Mouse (Mus musculus) liver, postnatal 0 days (tissue): ENCODE data around the gene Pdzd2. TPM values are rescaled to one million over a fixed set of nuclear protein-coding genes. Genes with fewer than 3 reads are reported as not detected.

ENCODE experiments used
- ATAC-seq: fragments of 200-750 bp; cut with Nextera tagmentation; 2 replicates; pipeline ENCODE4 v1.8.0; 2017; ENCODE audit warnings: mild to moderate bottlenecking, moderate library complexity
- DNase-seq: peaks from one replicate; pipeline ENCODE4 v3.0.0-alpha.2; 2016
- H3K27ac ChIP-seq: fragments of 300-500 bp; sonication (generic); 2 replicates; pipeline ENCODE4 v1.5.1; 2014; ENCODE audit warnings: antibody characterized with exemption, moderate library complexity, mild to moderate bottlenecking, low read depth
- H3K27me3 ChIP-seq: fragments of 300-500 bp; sonication (generic); 2 replicates; pipeline ENCODE4 v1.6.1; 2014; ENCODE audit warnings: low read length, control low read depth, mixed read lengths; ENCODE audit not compliant: insufficient read depth
- H3K36me3 ChIP-seq: fragments of 300-500 bp; sonication (generic); replicated peaks from 2 replicates; pipeline ENCODE4 v1.6.1; 2014; ENCODE audit warnings: mild to moderate bottlenecking, control low read depth, low read length, moderate library complexity, mixed read lengths; ENCODE audit not compliant: insufficient read depth
- H3K4me1 ChIP-seq: fragments of 300-500 bp; sonication (generic); 2 replicates; pipeline ENCODE4 v1.6.1; 2014; ENCODE audit warnings: antibody characterized with exemption, mild to moderate bottlenecking, control low read depth; ENCODE audit not compliant: insufficient read depth
- H3K4me2 ChIP-seq: fragments of 300-500 bp; sonication (generic); 2 replicates; pipeline ENCODE4 v1.6.1; 2014; ENCODE audit warnings: low read depth, mild to moderate bottlenecking, low read length, moderate library complexity, mixed read lengths
- H3K4me3 ChIP-seq: fragments of 300-500 bp; sonication (generic); 2 replicates; pipeline ENCODE4 v1.5.1; 2014; ENCODE audit warnings: low read depth, low read length
- H3K9ac ChIP-seq: fragments of 300-500 bp; sonication (generic); replicated peaks from 2 replicates; pipeline ENCODE4 v1.6.1; 2014; ENCODE audit warnings: mild to moderate bottlenecking, moderate library complexity
- H3K9me3 ChIP-seq: fragments of 300-500 bp; sonication (generic); 2 replicates; pipeline ENCODE4 v1.6.1; 2016; ENCODE audit warnings: mild to moderate bottlenecking, control low read depth, low read length, mixed read lengths
- CTCF ChIP-seq: sonication (generic); IDR thresholded peaks from 2 replicates; pipeline ENCODE4 v1.5.1; 2016; ENCODE audit warnings: antibody characterized with exemption, low read depth
- EP300 ChIP-seq: IDR thresholded peaks from 2 replicates; pipeline ENCODE4 v1.6.1; 2016; ENCODE audit warnings: antibody characterized with exemption, low read depth, mild to moderate bottlenecking
- WGBS: fragments of 180-500 bp; shearing (Covaris S2); extraction: QIAGEN DNeasy Blood & Tissue Kit; methylation state at CpG from one replicate; pipeline ENCODE4 v1.1.7; 2014; ENCODE audit not compliant: insufficient replicate concordance; 5-methylcytosine and 5-hydroxymethylcytosine counted together
- polyA plus RNA-seq: library from polyadenylated mRNA; unstranded; fragments of >200 nt; fragmentation: Nextera tagmentation; extraction: Ambion mirVana; gene quantifications from 2 replicates; pipeline ENCODE4 v1.2.1, GENCODE M21; 2015

Pdzd2 gene
- polyA plus RNA-seq, 1 experiment from 2014 or later, result 1.3 TPM

GRCm38 (mm10) chr15:12493258-12493657, 246.5 kb downstream of the Pdzd2 start:
- no peaks in the 10 kb centered on the region for H3K27me3 ChIP-seq
- H3K27ac ChIP-seq, result no peak overlapping the region
- H3K9me3 ChIP-seq, result no peaks in the 10 kb centered on the region
- no peaks in the 10 kb centered on the region for H3K36me3 ChIP-seq
- no peak overlapping the region for H3K4me3 ChIP-seq
- no peak overlapping the region for H3K9ac ChIP-seq
- peaks cover 7% of the 10 kb centered on the region for H3K4me1 ChIP-seq
- WGBS, result 74% methylated on average over 7 of the region's 7 CpGs
- no peak overlapping the region for H3K4me2 ChIP-seq
- DNase-seq (no peak), ATAC-seq (no peak)
- TF ChIP-seq CTCF (no peak), EP300 (no peak)

- Histone ChIP-seq H3K9ac (no peak overlapping the region), H3K4me2 (peak overlapping the region; percentile 38; the same call in 1 of the 2 replicates), H3K36me3 (no peaks in the 10 kb centered on the region), H3K27ac (peak overlapping the region; percentile 44; the same call in 1 of the 2 replicates), H3K4me1 (peaks cover 7% of the 10 kb centered on the region), H3K27me3 (no peaks in the 10 kb centered on the region), H3K4me3 (no peak overlapping the region), H3K9me3 (no peaks in the 10 kb centered on the region)
- TF ChIP-seq EP300 (0 out of 2 replicates have a peak, but pooled peaks have one; percentile 30), CTCF (no peak)
- WGBS, result 52% methylated on average over 3 of the region's 3 CpGs
- ATAC-seq (0 out of 2 replicates have a peak, but pooled peaks have one; percentile 2), DNase-seq (no peak)
These were observed 248.8 kb downstream of the Pdzd2 start for GRCm38 (mm10) chr15:12490969-12491368.

GRCm38 (mm10) chr15:12490527-12490926, 249.2 kb downstream of the Pdzd2 start:
- H3K27me3 ChIP-seq, result no peaks in the 10 kb centered on the region
- no peaks in the 10 kb centered on the region for H3K9me3 ChIP-seq
- no peaks in the 10 kb centered on the region for H3K36me3 ChIP-seq
- no peak overlapping the region for H3K9ac ChIP-seq
- peak overlapping the region; percentile 44; the same call in 1 of the 2 replicates for H3K27ac ChIP-seq
- H3K4me3 ChIP-seq, result no peak overlapping the region
- TF ChIP-seq EP300 (no peak), CTCF (no peak)
- peak; percentile 52 for DNase-seq
- H3K4me2 ChIP-seq, result peak overlapping the region; percentile 38
- WGBS, result 32% methylated on average over 7 of the region's 7 CpGs
- peak; percentile 95 for ATAC-seq
- H3K4me1 ChIP-seq, result peaks cover 7% of the 10 kb centered on the region

GRCm38 (mm10) chr15:12488316-12488715, 251.4 kb downstream of the Pdzd2 start:
- Histone ChIP-seq H3K4me2 (no peak overlapping the region), H3K9ac (no peak overlapping the region), H3K36me3 (no peaks in the 10 kb centered on the region), H3K9me3 (no peaks in the 10 kb centered on the region), H3K27me3 (no peaks in the 10 kb centered on the region), H3K4me1 (peaks cover 7% of the 10 kb centered on the region), H3K4me3 (no peak overlapping the region), H3K27ac (no peak overlapping the region)
- no peak for DNase-seq
- WGBS, result 81% methylated on average over 2 of the region's 2 CpGs
- ATAC-seq, result no peak
- TF ChIP-seq CTCF (no peak), EP300 (no peak)

GRCm38 (mm10) chr15:12481261-12481660, 258.5 kb downstream of the Pdzd2 start:
- Histone ChIP-seq H3K27ac (no peak overlapping the region), H3K36me3 (no peaks in the 10 kb centered on the region), H3K9me3 (no peaks in the 10 kb centered on the region), H3K27me3 (no peaks in the 10 kb centered on the region), H3K4me1 (no peaks in the 10 kb centered on the region), H3K4me2 (no peak overlapping the region), H3K4me3 (no peak overlapping the region), H3K9ac (no peak overlapping the region)
- WGBS, result 49% methylated on average over 5 of the region's 5 CpGs
- TF ChIP-seq CTCF (no peak), EP300 (no peak)
- DNase-seq (no peak), ATAC-seq (no peak)

- WGBS, result 70% methylated on average over 3 of the region's 3 CpGs
- Histone ChIP-seq H3K27me3 (no peaks in the 10 kb centered on the region), H3K4me1 (no peaks in the 10 kb centered on the region), H3K4me3 (no peak overlapping the region), H3K36me3 (no peaks in the 10 kb centered on the region), H3K9me3 (no peaks in the 10 kb centered on the region), H3K4me2 (no peak overlapping the region), H3K9ac (no peak overlapping the region), H3K27ac (no peak overlapping the region)
- TF ChIP-seq CTCF (no peak), EP300 (no peak)
- DNase-seq (no peak), ATAC-seq (no peak)
These were observed 259.4 kb downstream of the Pdzd2 start for GRCm38 (mm10) chr15:12480369-12480768.

- Histone ChIP-seq H3K4me1 (no peaks in the 10 kb centered on the region), H3K9ac (no peak overlapping the region), H3K9me3 (no peaks in the 10 kb centered on the region), H3K4me3 (no peak overlapping the region), H3K36me3 (no peaks in the 10 kb centered on the region), H3K27me3 (no peaks in the 10 kb centered on the region), H3K27ac (no peak overlapping the region), H3K4me2 (no peak overlapping the region)
- peak; percentile 93 for ATAC-seq
- TF ChIP-seq CTCF, result no peak
- TF ChIP-seq EP300, result no peak
- peak; percentile 46 for DNase-seq
- 24% methylated on average over 5 of the region's 5 CpGs for WGBS
These were observed 260.4 kb downstream of the Pdzd2 start for GRCm38 (mm10) chr15:12479326-12479725.
